Mouse (Mus musculus): ENCODE results near the gene Mfrp. TPM values are rescaled to one million over a fixed set of nuclear protein-coding genes. Genes with fewer than 3 reads are reported as not detected.

Mfrp gene
- 0.08 and 0.20 TPM in 2 replicates for polyA plus RNA-seq (2015; fragmentation: Nextera tagmentation; extraction: Ambion mirVana)

DNA sequence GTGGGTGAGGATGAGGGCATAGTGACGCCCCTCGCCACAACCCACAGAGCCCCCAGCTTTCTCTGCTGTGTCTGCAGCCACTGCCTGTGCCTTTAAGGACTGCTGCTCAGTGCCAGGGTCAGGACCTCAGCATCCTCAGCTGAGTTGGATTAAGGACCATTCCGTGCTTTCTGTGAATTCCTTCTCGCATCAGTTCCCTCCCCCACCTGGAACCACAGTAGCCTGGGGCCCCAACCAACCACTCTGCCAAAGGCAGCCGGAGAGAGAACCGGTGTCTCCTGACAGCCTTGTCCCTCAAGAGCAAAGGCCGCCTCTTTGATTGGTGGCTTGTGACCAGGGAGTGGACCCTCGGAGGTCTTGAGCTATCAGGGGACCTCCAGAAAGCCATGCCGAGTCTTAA is at the start of gene Mfrp:
Gene Mfrp (plus strand): TSS at position 240 of the 400 bp plus-strand sequence.
- WGBS = 72% methylated on average over 9 of the region's 9 CpGs
- Histone ChIP-seq H3K9me3 (replicated peaks; ENCODE audit: control insufficient read depth, low read length) (no peaks in the 10 kb centered on the region), H3K4me2 (ENCODE audit: low read depth, low read length) (no peak within 1 kb of the TSS), H3K36me3 (ENCODE audit: control insufficient read depth, insufficient read depth, low read length) (no peaks in the 10 kb centered on the region; the same call in 1 of the 2 replicates), H3K4me1 (ENCODE audit: control insufficient read depth, insufficient read depth, low read length) (no peaks in the 10 kb centered on the region; the same call in 1 of the 2 replicates), H3K4me3 (replicated peaks; ENCODE audit: low read length) (no peak within 1 kb of the TSS), H3K9ac (ENCODE audit: low read length) (no peak within 1 kb of the TSS), H3K27me3 (ENCODE audit: control insufficient read depth, insufficient read depth, low read length) (no peaks in the 10 kb centered on the region), H3K27ac (ENCODE audit: low read length) (no peak within 1 kb of the TSS)
- no peak for ATAC-seq (ENCODE audit: insufficient read depth, low FRiP score)

DNA sequence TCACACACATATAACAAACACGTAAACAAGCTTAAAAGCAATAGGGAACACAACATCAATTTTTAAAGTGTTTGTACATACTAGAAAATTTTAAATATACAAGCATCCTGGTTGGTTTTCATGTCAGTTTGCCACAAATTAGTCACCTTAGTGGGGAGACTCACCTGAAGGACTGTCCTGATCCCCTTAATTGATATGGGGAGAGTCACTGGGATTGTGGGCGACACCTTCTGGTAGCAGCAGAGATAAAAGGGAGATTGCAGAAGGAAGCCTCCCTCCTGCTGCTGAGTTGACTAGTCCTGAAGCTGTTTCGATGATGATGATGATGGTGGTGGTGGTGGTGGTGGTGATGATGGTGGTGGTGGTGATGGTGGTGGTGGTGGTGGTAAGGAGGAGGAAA is 48.7 kb upstream of the Mfrp start:
- no peaks in the 10 kb centered on the region; the same call in 1 of the 2 replicates for H3K4me1 ChIP-seq (ENCODE audit: control insufficient read depth, insufficient read depth, low read length)
- no peak for ATAC-seq (ENCODE audit: insufficient read depth, low FRiP score)
- H3K27ac ChIP-seq (ENCODE audit: low read length) = no peak overlapping the region
- 61% methylated on average over 3 of the region's 3 CpGs for whole genome bisulfite sequencing
- H3K4me3 ChIP-seq (replicated peaks; ENCODE audit: low read length) = no peak overlapping the region
- no peaks in the 10 kb centered on the region for H3K9me3 ChIP-seq (replicated peaks; ENCODE audit: control insufficient read depth, low read length)
- no peak overlapping the region for H3K4me2 ChIP-seq (ENCODE audit: low read depth, low read length)
- no peaks in the 10 kb centered on the region for H3K27me3 ChIP-seq (ENCODE audit: control insufficient read depth, insufficient read depth, low read length)
- no peak overlapping the region for H3K9ac ChIP-seq (ENCODE audit: low read length)
- H3K36me3 ChIP-seq (ENCODE audit: control insufficient read depth, insufficient read depth, low read length) = no peaks in the 10 kb centered on the region

DNA sequence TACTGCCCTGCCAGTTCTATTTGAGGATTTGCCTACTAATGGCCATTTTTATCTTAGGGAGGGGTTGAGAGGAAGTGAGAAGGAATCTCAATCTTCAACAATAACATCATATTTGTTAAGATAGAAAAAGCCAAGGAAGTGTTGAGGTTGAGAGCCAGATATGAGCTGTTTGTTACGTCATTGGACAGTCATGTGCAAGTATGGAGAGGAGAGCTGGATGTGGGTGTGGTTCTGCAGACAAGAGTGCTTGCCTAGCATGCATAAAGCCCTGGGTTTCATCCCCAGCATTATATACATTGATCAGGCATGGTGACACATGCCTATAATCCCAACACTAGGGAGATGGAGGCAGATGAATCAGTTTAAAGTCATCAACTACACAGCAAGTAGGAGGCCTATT is 47.6 kb upstream of the Mfrp start:
- no peak overlapping the region for H3K27ac ChIP-seq (ENCODE audit: low read length)
- H3K4me1 ChIP-seq (ENCODE audit: control insufficient read depth, insufficient read depth, low read length) = no peaks in the 10 kb centered on the region; the same call in 1 of the 2 replicates
- ATAC-seq (ENCODE audit: insufficient read depth, low FRiP score) = no peak
- no peak overlapping the region for H3K4me3 ChIP-seq (replicated peaks; ENCODE audit: low read length)
- H3K36me3 ChIP-seq (ENCODE audit: control insufficient read depth, insufficient read depth, low read length) = no peaks in the 10 kb centered on the region
- H3K9ac ChIP-seq (ENCODE audit: low read length) = no peak overlapping the region
- H3K27me3 ChIP-seq (ENCODE audit: control insufficient read depth, insufficient read depth, low read length) = no peaks in the 10 kb centered on the region
- H3K9me3 ChIP-seq (replicated peaks; ENCODE audit: control insufficient read depth, low read length) = no peaks in the 10 kb centered on the region
- H3K4me2 ChIP-seq (ENCODE audit: low read depth, low read length) = no peak overlapping the region
- WGBS = 62% methylated on average over 1 of the region's 1 CpGs

DNA sequence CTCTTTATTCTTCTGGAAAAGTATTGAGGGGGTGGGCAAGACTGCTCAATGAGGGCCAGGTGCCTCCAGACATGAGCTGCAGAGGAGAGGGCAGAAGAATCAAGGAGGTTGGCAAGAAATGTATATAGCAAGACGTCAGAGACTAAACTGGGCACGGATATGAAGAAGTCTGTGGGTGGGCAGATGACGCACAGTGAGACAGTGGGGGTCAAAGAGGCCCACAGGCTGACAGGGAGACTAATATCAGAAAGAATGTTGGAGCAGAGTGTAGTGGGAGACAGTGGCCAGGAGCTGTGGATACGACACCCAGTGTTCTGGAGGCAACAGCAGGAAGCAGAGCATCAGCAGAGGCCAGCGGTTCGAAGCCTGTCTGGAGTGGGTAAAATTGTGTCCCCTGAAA is 42.9 kb upstream of the Mfrp start:
- no peaks in the 10 kb centered on the region for H3K4me1 ChIP-seq (ENCODE audit: control insufficient read depth, insufficient read depth, low read length)
- no peak overlapping the region for H3K4me2 ChIP-seq (ENCODE audit: low read depth, low read length)
- H3K27me3 ChIP-seq (ENCODE audit: control insufficient read depth, insufficient read depth, low read length) = no peaks in the 10 kb centered on the region
- no peak overlapping the region for H3K27ac ChIP-seq (ENCODE audit: low read length)
- H3K9ac ChIP-seq (ENCODE audit: low read length) = no peak overlapping the region
- no peaks in the 10 kb centered on the region for H3K9me3 ChIP-seq (replicated peaks; ENCODE audit: control insufficient read depth, low read length)
- H3K4me3 ChIP-seq (replicated peaks; ENCODE audit: low read length) = no peak overlapping the region
- ATAC-seq (ENCODE audit: insufficient read depth, low FRiP score) = no peak
- WGBS = 76% methylated on average over 6 of the region's 6 CpGs
- no peaks in the 10 kb centered on the region for H3K36me3 ChIP-seq (ENCODE audit: control insufficient read depth, insufficient read depth, low read length)

DNA sequence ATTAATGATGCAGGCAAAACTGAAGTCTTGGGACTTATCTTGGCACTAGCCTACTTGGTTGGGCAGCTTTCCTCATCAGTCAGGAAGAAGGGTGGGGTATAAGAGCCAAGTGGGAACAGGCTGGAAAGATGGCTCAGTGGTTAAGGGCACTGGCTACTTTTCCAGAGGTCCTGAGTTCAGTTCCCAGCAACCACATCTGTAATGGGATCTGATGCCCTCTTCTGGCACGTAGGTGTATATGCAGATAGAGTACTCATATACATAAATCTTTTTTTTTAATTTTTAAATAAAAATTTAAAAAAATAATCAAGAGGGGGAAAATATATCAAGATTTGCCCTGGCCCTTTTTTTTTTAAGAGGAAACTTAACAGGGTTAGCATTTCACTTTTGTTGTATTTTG is 36.4 kb upstream of the Mfrp start:
- H3K36me3 ChIP-seq (ENCODE audit: control insufficient read depth, insufficient read depth, low read length) = no peaks in the 10 kb centered on the region
- H3K27me3 ChIP-seq (ENCODE audit: control insufficient read depth, insufficient read depth, low read length) = no peaks in the 10 kb centered on the region
- no peak for ATAC-seq (ENCODE audit: insufficient read depth, low FRiP score)
- 29% methylated on average over 1 of the region's 1 CpGs for WGBS
- no peaks in the 10 kb centered on the region for H3K4me1 ChIP-seq (ENCODE audit: control insufficient read depth, insufficient read depth, low read length)
- H3K27ac ChIP-seq (ENCODE audit: low read length) = no peak overlapping the region
- no peak overlapping the region for H3K4me3 ChIP-seq (replicated peaks; ENCODE audit: low read length)
- no peak overlapping the region for H3K9ac ChIP-seq (ENCODE audit: low read length)
- no peaks in the 10 kb centered on the region for H3K9me3 ChIP-seq (replicated peaks; ENCODE audit: control insufficient read depth, low read length)
- H3K4me2 ChIP-seq (ENCODE audit: low read depth, low read length) = no peak overlapping the region

DNA sequence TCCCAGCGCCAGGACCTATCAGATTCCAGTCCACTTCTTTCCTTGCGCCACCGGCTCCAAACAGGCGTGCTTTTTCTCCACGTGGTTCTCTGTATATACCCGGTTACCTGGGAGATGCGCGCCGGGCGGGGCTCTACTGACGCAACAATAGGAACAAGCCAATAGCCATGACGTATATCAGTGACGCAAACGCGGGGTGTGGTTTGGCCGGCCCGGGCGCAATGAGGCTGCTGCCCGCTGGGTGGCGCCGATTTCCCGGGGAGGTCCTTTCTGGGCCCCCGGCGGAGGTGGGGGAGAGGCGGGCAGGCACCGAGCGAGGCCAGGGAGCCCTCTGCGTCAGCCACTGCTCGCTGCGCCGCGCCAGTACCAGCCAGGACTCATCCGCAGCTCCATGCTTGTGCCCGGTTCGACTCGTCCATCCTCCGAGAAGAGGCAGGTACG is 34.7 kb upstream of the Mfrp start, which contains the start of gene Usp2:
Gene Usp2 (plus strand): TSS at position 237 of the 441 bp plus-strand sequence.
- Histone ChIP-seq H3K9ac (ENCODE audit: low read length) (peak within 1 kb of the TSS; percentile 68), H3K4me2 (ENCODE audit: low read depth, low read length) (peak within 1 kb of the TSS; percentile 76), H3K4me1 (ENCODE audit: control insufficient read depth, insufficient read depth, low read length) (peaks cover 12% of the 10 kb centered on the region), H3K36me3 (ENCODE audit: control insufficient read depth, insufficient read depth, low read length) (no peaks in the 10 kb centered on the region), H3K9me3 (replicated peaks; ENCODE audit: control insufficient read depth, low read length) (no peaks in the 10 kb centered on the region), H3K27me3 (ENCODE audit: control insufficient read depth, insufficient read depth, low read length) (no peaks in the 10 kb centered on the region), H3K27ac (ENCODE audit: low read length) (no peak within 1 kb of the TSS), H3K4me3 (replicated peaks; ENCODE audit: low read length) (peak within 1 kb of the TSS; percentile 47)
- peak; percentile 98 for ATAC-seq (ENCODE audit: insufficient read depth, low FRiP score)
- under 1% methylated on average over 38 of the region's 38 CpGs for WGBS

DNA sequence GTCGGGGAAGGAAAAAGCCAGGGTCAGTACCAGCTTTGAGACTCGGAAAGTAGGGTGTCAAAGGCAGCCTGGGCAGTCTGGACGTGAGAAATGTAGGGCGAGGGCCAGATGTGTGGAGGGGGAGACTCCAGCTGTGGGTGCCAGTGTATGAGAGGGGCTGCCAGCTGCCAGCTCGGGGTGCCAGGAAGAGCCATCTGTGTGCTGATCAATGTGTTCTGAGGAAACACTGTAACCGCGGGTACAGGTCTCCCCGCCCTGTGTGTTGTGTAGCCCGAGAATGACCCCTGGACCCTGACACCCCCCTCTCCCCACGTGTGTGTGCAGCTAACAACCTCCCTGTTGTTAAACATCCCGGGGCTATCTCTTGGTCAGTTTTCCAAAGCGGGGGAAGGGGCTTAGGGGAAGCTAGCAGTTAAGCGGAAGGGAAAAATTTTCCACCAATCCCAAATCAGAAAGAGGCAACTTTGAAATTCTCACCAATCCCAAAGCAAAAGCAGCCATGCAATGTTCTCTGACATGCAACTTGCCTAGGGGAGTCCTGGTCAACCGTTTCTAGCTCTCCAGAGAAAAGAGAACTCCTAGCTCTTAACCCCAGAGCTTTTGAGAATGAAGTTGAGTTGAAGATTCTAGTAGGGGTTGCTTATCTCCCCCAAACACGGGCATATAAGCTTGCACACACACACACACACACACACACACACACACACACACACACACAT is 34.1 kb upstream of the Mfrp start:
- Histone ChIP-seq H3K4me1 (ENCODE audit: control insufficient read depth, insufficient read depth, low read length) (peaks cover 18% of the 10 kb centered on the region), H3K9ac (ENCODE audit: low read length) (peak overlapping the region; percentile 68), H3K9me3 (replicated peaks; ENCODE audit: control insufficient read depth, low read length) (no peaks in the 10 kb centered on the region), H3K27ac (ENCODE audit: low read length) (no peak overlapping the region), H3K27me3 (ENCODE audit: control insufficient read depth, insufficient read depth, low read length) (no peaks in the 10 kb centered on the region), H3K4me2 (ENCODE audit: low read depth, low read length) (peak overlapping the region; percentile 76), H3K36me3 (ENCODE audit: control insufficient read depth, insufficient read depth, low read length) (no peaks in the 10 kb centered on the region), H3K4me3 (replicated peaks; ENCODE audit: low read length) (peak overlapping the region; percentile 47)
- WGBS = 5% methylated on average over 15 of the region's 15 CpGs
- peak; percentile 9; the same call in 1 of the 2 replicates for ATAC-seq (ENCODE audit: insufficient read depth, low FRiP score)

DNA sequence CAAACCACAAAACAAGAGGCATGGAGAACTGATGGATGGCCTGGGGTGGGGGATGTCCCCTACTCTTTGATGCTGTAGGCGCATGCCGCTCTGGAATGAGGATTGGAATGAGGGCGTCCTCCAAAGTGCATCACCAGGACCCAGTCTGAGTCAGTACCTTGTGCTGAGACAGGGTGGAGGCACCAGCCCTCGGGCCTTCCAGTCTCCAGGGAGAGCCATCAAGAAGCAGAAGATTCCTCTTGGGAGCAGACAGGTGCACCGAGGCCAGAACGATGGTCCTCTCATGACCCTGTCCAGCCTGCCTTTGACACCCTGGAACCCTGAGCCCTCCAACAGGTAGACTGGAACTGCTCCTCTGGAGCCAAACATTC is 33.6 kb upstream of the Mfrp start:
- WGBS = 75% methylated on average over 6 of the region's 6 CpGs
- H3K4me2 ChIP-seq (ENCODE audit: low read depth, low read length) = peak overlapping the region; percentile 7; the same call in 1 of the 2 replicates
- no peaks in the 10 kb centered on the region for H3K36me3 ChIP-seq (ENCODE audit: control insufficient read depth, insufficient read depth, low read length)
- no peak overlapping the region for H3K9ac ChIP-seq (ENCODE audit: low read length)
- H3K27ac ChIP-seq (ENCODE audit: low read length) = no peak overlapping the region
- H3K27me3 ChIP-seq (ENCODE audit: control insufficient read depth, insufficient read depth, low read length) = no peaks in the 10 kb centered on the region
- H3K4me3 ChIP-seq (replicated peaks; ENCODE audit: low read length) = no peak overlapping the region
- H3K4me1 ChIP-seq (ENCODE audit: control insufficient read depth, insufficient read depth, low read length) = peaks cover 23% of the 10 kb centered on the region
- H3K9me3 ChIP-seq (replicated peaks; ENCODE audit: control insufficient read depth, low read length) = no peaks in the 10 kb centered on the region
- ATAC-seq (ENCODE audit: insufficient read depth, low FRiP score) = no peak

DNA sequence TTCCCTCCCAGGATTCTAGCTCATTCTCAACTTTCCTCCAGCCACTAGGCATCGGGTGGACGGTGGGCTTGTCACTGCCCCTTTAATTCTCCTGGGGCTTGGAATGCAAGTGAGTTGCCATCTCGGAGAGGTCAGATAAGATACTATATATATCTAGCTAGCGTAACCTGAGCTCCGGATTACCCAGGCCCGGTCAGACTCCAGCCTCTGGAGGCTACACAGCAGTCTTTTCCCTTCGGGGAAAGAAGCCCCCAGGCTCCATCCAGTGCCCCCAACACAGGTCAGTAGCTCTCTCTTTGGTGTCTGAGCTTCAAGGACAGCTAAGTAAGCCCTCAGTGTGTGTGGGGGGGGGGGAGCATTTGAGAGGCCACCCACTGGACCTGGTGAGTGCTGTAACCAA is 32.3 kb upstream of the Mfrp start:
- 22% methylated on average over 7 of the region's 7 CpGs for WGBS
- Histone ChIP-seq H3K9me3 (replicated peaks; ENCODE audit: control insufficient read depth, low read length) (no peaks in the 10 kb centered on the region), H3K9ac (ENCODE audit: low read length) (no peak overlapping the region; the same call in 1 of the 2 replicates), H3K4me1 (ENCODE audit: control insufficient read depth, insufficient read depth, low read length) (peaks cover 23% of the 10 kb centered on the region), H3K4me3 (replicated peaks; ENCODE audit: low read length) (no peak overlapping the region), H3K27me3 (ENCODE audit: control insufficient read depth, insufficient read depth, low read length) (no peaks in the 10 kb centered on the region), H3K4me2 (ENCODE audit: low read depth, low read length) (no peak overlapping the region), H3K27ac (ENCODE audit: low read length) (no peak overlapping the region), H3K36me3 (ENCODE audit: control insufficient read depth, insufficient read depth, low read length) (no peaks in the 10 kb centered on the region)
- no peak for ATAC-seq (ENCODE audit: insufficient read depth, low FRiP score)
